Mouse (Mus musculus) heart, postnatal 10 days (tissue): Measurements from ENCODE around the gene Ifi205. TPM values are rescaled to one million over a fixed set of nuclear protein-coding genes. Genes with fewer than 3 reads are reported as not detected.
A peak's percentile ranks its signal among the peaks of the same experiment; 100 is the strongest.

Experiments
- DNase-seq, 2 experiments: peaks; one replicate each; pipeline ENCODE4 v3.0.0; 2021
- intact Hi-C: fragments of 180-260 bp; cut with DNase I; formaldehyde crosslinking; loops from one replicate; pipeline ENCODE4 v1.15.1; 2025
- total RNA-seq, 2 experiments: library from RNA; stranded (reverse); gene quantifications; 2 replicates each; pipeline ENCODE4 v1.2.3; 2021

The Ifi205 gene
- total RNA-seq, 2 experiments from 2014 or later: 0.45 to 0.69 TPM

- intact Hi-C loops: no loop called here
- no peak for DNase-seq
These were observed 54.0 kb downstream of the Ifi205 start for GRCm38 (mm10) chr1:173977622-173978021.

GRCm38 (mm10) chr1:173973111-173973510 is 58.5 kb downstream of the Ifi205 start:
- DNase-seq: peak; percentile 10 to 11

More at GRCm38 (mm10) chr1:173973111-173973510, 58.5 kb downstream of the Ifi205 start:
- intact Hi-C loops: no loop called here

Other genes with a start within 250 kb of the Ifi205 start
- 1 to 10 TPM in 1 of 2 experiments, under 1 TPM in 1; 0.47 to 1.0 TPM for gene Ifi211, start 118.8 kb downstream of the Ifi205 start, total RNA-seq
- gene Mndal, start 89.3 kb downstream of the Ifi205 start, total RNA-seq: 10 to 100 TPM; 12.0 to 14.8 TPM
- 10 to 100 TPM; 10.7 to 12.3 TPM for gene Ifi203, start 89.1 kb downstream of the Ifi205 start, total RNA-seq
- not detected for gene Ifi202b, start 49.1 kb downstream of the Ifi205 start, total RNA-seq
- not detected for gene Olfr433, start 8.9 kb upstream of the Ifi205 start, total RNA-seq
- gene Olfr432, start 17.4 kb upstream of the Ifi205 start, total RNA-seq: not detected
- gene Olfr430, start 34.8 kb upstream of the Ifi205 start, total RNA-seq: not detected
- not detected for gene Olfr429, start 52.5 kb upstream of the Ifi205 start, total RNA-seq
- gene Olfr427, start 65.1 kb upstream of the Ifi205 start, total RNA-seq: not detected
- gene Olfr231, start 89.4 kb upstream of the Ifi205 start, total RNA-seq: not detected
- not detected for gene Olfr424, start 99.7 kb upstream of the Ifi205 start, total RNA-seq
- gene Olfr420, start 123.8 kb upstream of the Ifi205 start, total RNA-seq: not detected
- gene Spta1, start 141.0 kb upstream of the Ifi205 start, total RNA-seq: 10 to 100 TPM in 1 of 2 experiments, 1 to 10 TPM in 1; 9.6 to 10.3 TPM
- gene Olfr419, start 220.3 kb upstream of the Ifi205 start, total RNA-seq: not detected